Mouse (Mus musculus): ENCODE results near the gene Rsph10b.

DNA sequence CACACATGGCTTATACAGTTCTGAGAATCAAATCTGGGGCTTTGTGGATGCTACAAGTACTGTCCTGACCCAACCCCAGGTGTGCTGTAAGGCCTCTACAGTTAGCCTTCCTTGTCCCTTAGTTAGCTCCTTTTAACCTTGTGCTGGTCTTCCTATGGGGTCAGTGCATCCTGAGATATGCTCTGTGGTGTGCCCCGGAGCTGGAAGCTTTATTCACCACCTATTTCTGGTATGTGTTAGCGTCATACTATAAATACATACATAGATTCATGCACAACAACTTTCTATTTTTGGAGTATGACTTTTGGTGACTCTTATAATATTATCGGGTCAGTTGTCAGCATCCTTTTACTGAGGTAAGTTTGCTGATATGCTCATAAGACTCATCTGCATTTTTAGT, 47.6 kb upstream of the Rsph10b start:
- TF ChIP-seq POLR2A (IDR thresholded peaks at IDR 0.05; ENCODE audit: borderline replicate concordance, extremely low read depth, low read depth, low read length) = no peak
- TF ChIP-seq CTCF (IDR thresholded peaks at IDR 0.05; ENCODE audit: insufficient read depth, low read length) = no peak

All from lung, adult 2 months (tissue).